Mouse (Mus musculus) cerebellum, adult 2 months (tissue): Measurements from ENCODE around the gene Acaa1a.

Experiments
- CTCF ChIP-seq: fragments of 200-500 bp; IDR thresholded peaks from 2 replicates; pipeline ENCODE4 v1.5.1; 2011; ENCODE audit warnings: low read depth, mild to moderate bottlenecking, control low read depth, low read length, moderate library complexity, borderline replicate concordance; ENCODE audit not compliant: insufficient read depth
- POLR2A ChIP-seq: fragments of 200-500 bp; IDR thresholded peaks from 2 replicates; pipeline ENCODE4 v1.6.1; 2011; ENCODE audit warnings: low read length, control low read depth, borderline replicate concordance; ENCODE audit not compliant: insufficient read depth

GRCm38 (mm10) chr9:119321392-119322229 lies 17.9 kb upstream of the Acaa1a start:
- TF ChIP-seq CTCF (no peak), POLR2A (no peak)
